Mouse (Mus musculus) forebrain, embryonic 14.5 days (tissue): Measurements from ENCODE around the gene Osbpl6. TPM values are rescaled to one million over a fixed set of nuclear protein-coding genes. Genes with fewer than 3 reads are reported as not detected.

Experiments used
- ATAC-seq: fragments of 200-750 bp; cut with Nextera tagmentation; 2 replicates; pipeline ENCODE4 v1.8.0; 2017; ENCODE audit warnings: mild to moderate bottlenecking, moderate library complexity
- DNase-seq: peaks from one replicate; pipeline ENCODE4 v3.0.0-alpha.2; 2015; ENCODE audit warnings: low spot score
- H3K27ac ChIP-seq: fragments of 300-500 bp; sonication (generic); 2 replicates; pipeline ENCODE4 v1.5.1; 2014; ENCODE audit warnings: low read depth, mild to moderate bottlenecking, control low read depth, low read length, moderate library complexity
- H3K27me3 ChIP-seq: fragments of 300-500 bp; sonication (generic); replicated peaks from 2 replicates; pipeline ENCODE4 v1.6.1; 2014; ENCODE audit warnings: low read length, control low read depth, mixed read lengths; ENCODE audit not compliant: control insufficient read depth, insufficient read depth
- H3K36me3 ChIP-seq: fragments of 300-500 bp; sonication (generic); 2 replicates; pipeline ENCODE4 v1.6.1; 2014; ENCODE audit warnings: low read length, control low read depth; ENCODE audit not compliant: control insufficient read depth, insufficient read depth
- H3K4me1 ChIP-seq: fragments of 300-500 bp; sonication (generic); 2 replicates; pipeline ENCODE4 v1.6.1; 2014; ENCODE audit warnings: antibody characterized with exemption, low read length, control low read depth; ENCODE audit not compliant: control insufficient read depth, insufficient read depth
- H3K4me2 ChIP-seq: fragments of 300-500 bp; sonication (generic); 2 replicates; pipeline ENCODE4 v1.6.1; 2014; ENCODE audit warnings: mild to moderate bottlenecking, control low read depth, low read length
- H3K4me3 ChIP-seq: fragments of 300-500 bp; sonication (generic); 2 replicates; pipeline ENCODE4 v1.5.1; 2014; ENCODE audit warnings: low read depth, low read length, control low read depth
- H3K9ac ChIP-seq: fragments of 300-500 bp; sonication (generic); 2 replicates; pipeline ENCODE4 v1.6.1; 2014; ENCODE audit warnings: mild to moderate bottlenecking, low read length, control low read depth, moderate library complexity
- H3K9me3 ChIP-seq: fragments of 300-500 bp; sonication (generic); replicated peaks from 2 replicates; pipeline ENCODE4 v1.6.1; 2016; ENCODE audit warnings: low read length, control low read depth, mixed read lengths; ENCODE audit not compliant: control insufficient read depth
- whole genome bisulfite sequencing: fragments of 180-500 bp; shearing (Covaris S2); extraction: QIAGEN DNeasy Blood & Tissue Kit; methylation state at CpG from one replicate; pipeline ENCODE4 v1.1.7; 2014; 5-methylcytosine and 5-hydroxymethylcytosine counted together
- polyA plus RNA-seq: library from polyadenylated mRNA; unstranded; fragments of >200 nt; fragmentation: Nextera tagmentation; extraction: Ambion mirVana; gene quantifications from 2 replicates; pipeline ENCODE4 v1.2.1, GENCODE M21; 2014

The Osbpl6 gene
- polyA plus RNA-seq, 1 experiment from 2014 or later = 12.1 TPM

- no peak overlapping the region for H3K27ac ChIP-seq
- H3K9me3 ChIP-seq = no peaks in the 10 kb centered on the region
- no peak overlapping the region for H3K4me3 ChIP-seq
- no peaks in the 10 kb centered on the region for H3K27me3 ChIP-seq
- no peak overlapping the region for H3K4me2 ChIP-seq
- no peak for ATAC-seq
- 93% methylated on average over 12 of the region's 12 CpGs for WGBS
- H3K4me1 ChIP-seq = no peaks in the 10 kb centered on the region
- DNase-seq = no peak
- H3K9ac ChIP-seq = no peak overlapping the region
- peaks cover 4% of the 10 kb centered on the region; the same call in 1 of the 2 replicates for H3K36me3 ChIP-seq
These were observed 143.0 kb downstream of the Osbpl6 start for GRCm38 (mm10) chr2:76549316-76549715.

GRCm38 (mm10) chr2:76555852-76556558 lies 149.7 kb downstream of the Osbpl6 start:
- H3K27ac ChIP-seq = no peak overlapping the region
- WGBS = 61% methylated on average over 11 of the region's 11 CpGs

GRCm38 (mm10) chr2:76560146-76560545 lies 153.8 kb downstream of the Osbpl6 start:
- H3K9ac ChIP-seq = no peak overlapping the region
- no peaks in the 10 kb centered on the region for H3K4me1 ChIP-seq
- no peak overlapping the region for H3K27ac ChIP-seq
- no peak overlapping the region for H3K4me2 ChIP-seq
- H3K4me3 ChIP-seq = no peak overlapping the region
- no peak for ATAC-seq
- H3K36me3 ChIP-seq = no peaks in the 10 kb centered on the region
- H3K27me3 ChIP-seq = no peaks in the 10 kb centered on the region
- DNase-seq = no peak
- 93% methylated on average over 10 of the region's 10 CpGs for WGBS
- no peaks in the 10 kb centered on the region for H3K9me3 ChIP-seq

More at GRCm38 (mm10) chr2:76555852-76556558, 149.7 kb downstream of the Osbpl6 start:
- H3K4me1 ChIP-seq = no peaks in the 10 kb centered on the region
- no peak overlapping the region for H3K4me2 ChIP-seq
- H3K27me3 ChIP-seq = no peaks in the 10 kb centered on the region
- no peaks in the 10 kb centered on the region for H3K36me3 ChIP-seq
- H3K9ac ChIP-seq = no peak overlapping the region
- H3K9me3 ChIP-seq = no peaks in the 10 kb centered on the region
- no peak for DNase-seq
- H3K4me3 ChIP-seq = no peak overlapping the region
- no peak for ATAC-seq

- no peak for DNase-seq
- H3K4me3 ChIP-seq = no peak overlapping the region
- no peak overlapping the region for H3K9ac ChIP-seq
- H3K4me1 ChIP-seq = no peaks in the 10 kb centered on the region
- H3K27ac ChIP-seq = no peak overlapping the region
- no peaks in the 10 kb centered on the region for H3K9me3 ChIP-seq
- no peaks in the 10 kb centered on the region for H3K36me3 ChIP-seq
- no peak overlapping the region for H3K4me2 ChIP-seq
- WGBS = 83% methylated on average over 4 of the region's 4 CpGs
- no peaks in the 10 kb centered on the region for H3K27me3 ChIP-seq
- ATAC-seq = no peak
These were observed 157.6 kb downstream of the Osbpl6 start for GRCm38 (mm10) chr2:76563862-76564261.

- Histone ChIP-seq H3K4me3 (no peak overlapping the region), H3K27me3 (no peaks in the 10 kb centered on the region), H3K4me1 (no peaks in the 10 kb centered on the region), H3K4me2 (no peak overlapping the region), H3K9ac (no peak overlapping the region), H3K27ac (no peak overlapping the region), H3K9me3 (no peaks in the 10 kb centered on the region), H3K36me3 (no peaks in the 10 kb centered on the region)
- WGBS = 90% methylated on average over 8 of the region's 8 CpGs
- no peak for DNase-seq
- no peak for ATAC-seq
These were observed 160.7 kb downstream of the Osbpl6 start for GRCm38 (mm10) chr2:76566933-76567551.

- H3K27me3 ChIP-seq = no peaks in the 10 kb centered on the region
- 67% methylated on average over 10 of the region's 10 CpGs for WGBS
- H3K9me3 ChIP-seq = no peaks in the 10 kb centered on the region
- no peak overlapping the region for H3K4me2 ChIP-seq
- H3K4me1 ChIP-seq = no peaks in the 10 kb centered on the region
- no peaks in the 10 kb centered on the region for H3K36me3 ChIP-seq
- no peak overlapping the region for H3K27ac ChIP-seq
- H3K4me3 ChIP-seq = no peak overlapping the region
- H3K9ac ChIP-seq = no peak overlapping the region
- DNase-seq (no peak), ATAC-seq (no peak)
These were observed 165.2 kb downstream of the Osbpl6 start for GRCm38 (mm10) chr2:76571543-76571942.

GRCm38 (mm10) chr2:76578911-76579310 lies 172.6 kb downstream of the Osbpl6 start:
- ATAC-seq = peak; percentile 68; the same call in 1 of the 2 replicates
- DNase-seq = peak; percentile 67
- WGBS = 65% methylated on average over 8 of the region's 8 CpGs

GRCm38 (mm10) chr2:76585090-76585489 lies 178.8 kb downstream of the Osbpl6 start:
- ATAC-seq = no peak

More at GRCm38 (mm10) chr2:76578911-76579310, 172.6 kb downstream of the Osbpl6 start:
- H3K4me1 ChIP-seq = no peaks in the 10 kb centered on the region
- no peaks in the 10 kb centered on the region for H3K27me3 ChIP-seq
- H3K9me3 ChIP-seq = no peaks in the 10 kb centered on the region
- H3K36me3 ChIP-seq = no peaks in the 10 kb centered on the region
- H3K9ac ChIP-seq = no peak overlapping the region
- no peak overlapping the region for H3K4me3 ChIP-seq
- H3K4me2 ChIP-seq = no peak overlapping the region
- no peak overlapping the region for H3K27ac ChIP-seq

GRCm38 (mm10) chr2:76586906-76587305 lies 180.6 kb downstream of the Osbpl6 start:
- no peaks in the 10 kb centered on the region for H3K9me3 ChIP-seq
- no peaks in the 10 kb centered on the region for H3K4me1 ChIP-seq
- no peak overlapping the region for H3K27ac ChIP-seq
- no peak overlapping the region for H3K9ac ChIP-seq
- no peak for ATAC-seq
- no peak for DNase-seq
- WGBS = 81% methylated on average over 10 of the region's 10 CpGs
- H3K36me3 ChIP-seq = 0 out of 2 replicates have a peak, but pooled peaks cover 4% of the 10 kb centered on the region
- no peaks in the 10 kb centered on the region for H3K27me3 ChIP-seq
- H3K4me3 ChIP-seq = no peak overlapping the region
- H3K4me2 ChIP-seq = no peak overlapping the region

More at GRCm38 (mm10) chr2:76585090-76585489, 178.8 kb downstream of the Osbpl6 start:
- 97% methylated on average over 13 of the region's 13 CpGs for WGBS
- Histone ChIP-seq H3K27me3 (no peaks in the 10 kb centered on the region), H3K4me3 (no peak overlapping the region), H3K4me1 (no peaks in the 10 kb centered on the region), H3K27ac (no peak overlapping the region), H3K4me2 (no peak overlapping the region), H3K9me3 (no peaks in the 10 kb centered on the region), H3K36me3 (0 out of 2 replicates have a peak, but pooled peaks cover 4% of the 10 kb centered on the region), H3K9ac (no peak overlapping the region)
- DNase-seq = no peak
